Mouse (Mus musculus) neural tube, embryonic 11.5 days (tissue): ENCODE results near the gene Olfr95. TPM values are rescaled to one million over a fixed set of nuclear protein-coding genes. Genes with fewer than 3 reads are reported as not detected.
"Not testable (repeated sequence)": the region's sequence is repeated elsewhere in the genome, so short reads cannot be mapped to it uniquely, and the experiment has no call there.

Source experiments
- ATAC-seq: fragments of 200-750 bp; cut with Nextera tagmentation; 2 replicates; pipeline ENCODE4 v1.8.0; 2017; ENCODE audit warnings: moderate number of reproducible peaks, mild to moderate bottlenecking, moderate TSS enrichment, moderate library complexity; ENCODE audit not compliant: insufficient read depth, low FRiP score, low TSS enrichment
- DNase-seq: peaks from one replicate; pipeline ENCODE4 v3.0.0-alpha.2; 2015; ENCODE audit warnings: low spot score
- H3K27ac ChIP-seq: fragments of 300-500 bp; sonication (generic); 2 replicates; pipeline ENCODE4 v1.5.1; 2014; ENCODE audit warnings: low read depth, mild to moderate bottlenecking, low read length
- H3K27me3 ChIP-seq: fragments of 300-500 bp; sonication (generic); 2 replicates; pipeline ENCODE4 v1.6.1; 2014; ENCODE audit warnings: mild to moderate bottlenecking, low read length, mixed read lengths; ENCODE audit not compliant: control insufficient read depth, insufficient read depth
- H3K36me3 ChIP-seq: fragments of 300-500 bp; sonication (generic); 2 replicates; pipeline ENCODE4 v1.6.1; 2014; ENCODE audit warnings: mild to moderate bottlenecking, low read length, moderate library complexity, mixed read lengths; ENCODE audit not compliant: control insufficient read depth, insufficient read depth
- H3K4me1 ChIP-seq: fragments of 300-500 bp; sonication (generic); 2 replicates; pipeline ENCODE4 v1.6.1; 2014; ENCODE audit warnings: low read length, mixed read lengths; ENCODE audit not compliant: control insufficient read depth, insufficient read depth
- H3K4me2 ChIP-seq: fragments of 300-500 bp; sonication (generic); 2 replicates; pipeline ENCODE4 v1.6.1; 2014; ENCODE audit warnings: low read depth, mild to moderate bottlenecking, moderate library complexity
- H3K4me3 ChIP-seq: fragments of 300-500 bp; sonication (generic); 2 replicates; pipeline ENCODE4 v1.5.1; 2014; ENCODE audit warnings: low read depth, low read length
- H3K9ac ChIP-seq: fragments of 300-500 bp; sonication (generic); 2 replicates; pipeline ENCODE4 v1.6.1; 2014; ENCODE audit warnings: mild to moderate bottlenecking, low read length
- H3K9me3 ChIP-seq: fragments of 300-500 bp; sonication (generic); 2 replicates; pipeline ENCODE4 v1.6.1; 2016; ENCODE audit warnings: low read length; ENCODE audit not compliant: control insufficient read depth
- WGBS: fragments of 180-500 bp; shearing (Covaris S2); extraction: QIAGEN DNeasy Blood & Tissue Kit; methylation state at CpG from one replicate; pipeline ENCODE4 v1.1.7; 2014; 5-methylcytosine and 5-hydroxymethylcytosine counted together
- polyA plus RNA-seq: library from polyadenylated mRNA; unstranded; fragments of >200 nt; fragmentation: Nextera tagmentation; extraction: Ambion mirVana; gene quantifications from 2 replicates; pipeline ENCODE4 v1.2.1, GENCODE M21; 2014

Gene Olfr95
- polyA plus RNA-seq: not detected in 2 replicates

- Histone ChIP-seq H3K9me3 (no peaks in the 10 kb centered on the region; the same call in 1 of the 2 replicates), H3K4me2 (no peak within 1 kb of the TSS), H3K36me3 (no peaks in the 10 kb centered on the region), H3K4me1 (no peaks in the 10 kb centered on the region), H3K4me3 (no peak within 1 kb of the TSS), H3K27ac (no peak within 1 kb of the TSS), H3K27me3 (peaks cover 9% of the 10 kb centered on the region; the same call in 1 of the 2 replicates), H3K9ac (no peak within 1 kb of the TSS)
- WGBS: 90% methylated on average over 3 of the region's 3 CpGs
- ATAC-seq: no peak
- no peak for DNase-seq
These were observed at the start of gene Olfr95 for GRCm38 (mm10) chr17:37213018-37213417. Olfr95 (minus strand) TSS chr17:37213118.

GRCm38 (mm10) chr17:37250544-37250943 is 37.6 kb upstream of the Olfr95 start:
- no peak overlapping the region for H3K27ac ChIP-seq

DNA sequence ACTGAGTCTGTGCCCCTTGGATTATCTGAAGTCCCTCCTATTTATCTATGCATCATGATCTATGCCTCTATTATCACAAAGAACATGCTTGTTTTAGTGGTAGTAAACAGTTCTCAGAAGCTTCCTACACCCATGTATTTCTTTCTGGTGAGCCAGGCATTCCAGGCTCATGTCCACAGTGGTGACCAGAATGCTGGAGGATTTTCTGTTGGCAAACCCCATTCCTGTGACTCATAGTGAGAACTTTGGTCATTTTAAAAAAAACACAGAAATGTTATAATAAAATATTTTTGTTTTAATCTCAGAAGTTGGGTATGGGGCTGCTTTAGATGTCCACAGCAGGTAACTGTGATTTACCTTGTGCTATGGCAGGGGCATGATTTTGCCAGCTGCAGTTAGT is 36.5 kb upstream of the Olfr95 start:
- ATAC-seq: no peak
- Histone ChIP-seq H3K9ac (no peak overlapping the region), H3K27ac (no peak overlapping the region), H3K4me3 (no peak overlapping the region), H3K9me3 (no peaks in the 10 kb centered on the region), H3K4me2 (no peak overlapping the region), H3K4me1 (no peaks in the 10 kb centered on the region), H3K27me3 (no peaks in the 10 kb centered on the region), H3K36me3 (no peaks in the 10 kb centered on the region)
- no peak for DNase-seq

More at GRCm38 (mm10) chr17:37250544-37250943, 37.6 kb upstream of the Olfr95 start:
- no peak overlapping the region for H3K4me3 ChIP-seq
- H3K9ac ChIP-seq: no peak overlapping the region
- no peaks in the 10 kb centered on the region for H3K9me3 ChIP-seq
- H3K4me2 ChIP-seq: no peak overlapping the region
- no peaks in the 10 kb centered on the region for H3K36me3 ChIP-seq
- ATAC-seq (no peak), DNase-seq (no peak)
- H3K27me3 ChIP-seq: no peaks in the 10 kb centered on the region
- WGBS: 7% methylated on average over 1 of the region's 1 CpGs
- no peaks in the 10 kb centered on the region for H3K4me1 ChIP-seq

- no peaks in the 10 kb centered on the region for H3K9me3 ChIP-seq
- no peak overlapping the region for H3K27ac ChIP-seq
- DNase-seq: no peak
- H3K4me2 ChIP-seq: no peak overlapping the region
- H3K9ac ChIP-seq: no peak overlapping the region
- H3K4me1 ChIP-seq: no peaks in the 10 kb centered on the region
- no peak overlapping the region for H3K4me3 ChIP-seq
- H3K36me3 ChIP-seq: no peaks in the 10 kb centered on the region
- 36% methylated on average over 5 of the region's 5 CpGs for WGBS
- H3K27me3 ChIP-seq: no peaks in the 10 kb centered on the region
- ATAC-seq: no peak
These were observed 33.8 kb upstream of the Olfr95 start for GRCm38 (mm10) chr17:37246715-37247114.

DNA sequence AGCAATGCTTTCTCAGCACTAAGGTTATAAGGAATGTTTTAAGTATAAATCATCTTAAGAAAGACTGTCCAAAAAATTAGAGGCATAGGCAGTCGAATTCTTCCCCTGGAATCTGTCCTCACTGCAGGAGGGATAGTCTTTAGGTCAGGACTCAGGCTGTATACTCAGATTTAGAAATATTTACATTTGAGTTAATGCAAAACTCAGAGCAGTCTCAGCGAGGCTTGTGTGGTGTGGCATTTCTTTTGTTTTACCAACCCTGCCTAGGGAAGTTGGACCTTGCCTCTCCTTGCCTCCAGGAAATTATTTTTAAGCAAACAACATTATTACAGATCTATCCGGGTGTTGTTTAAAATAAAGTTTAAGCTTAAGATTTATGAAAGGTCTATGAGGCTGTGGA is 29.3 kb upstream of the Olfr95 start:
- H3K4me2 ChIP-seq: no peak overlapping the region
- DNase-seq: no peak
- no peak overlapping the region for H3K27ac ChIP-seq
- H3K9ac ChIP-seq: no peak overlapping the region
- no peaks in the 10 kb centered on the region for H3K27me3 ChIP-seq
- no peaks in the 10 kb centered on the region for H3K36me3 ChIP-seq
- H3K9me3 ChIP-seq: no peaks in the 10 kb centered on the region
- WGBS: 65% methylated on average over 3 of the region's 3 CpGs
- no peak for ATAC-seq
- H3K4me3 ChIP-seq: no peak overlapping the region
- no peaks in the 10 kb centered on the region for H3K4me1 ChIP-seq

GRCm38 (mm10) chr17:37237230-37237629 is 24.3 kb upstream of the Olfr95 start, which contains the start of gene Olfr97:
Olfr97 (minus strand) TSS chr17:37237330.
- WGBS: 96% methylated on average over 2 of the region's 2 CpGs
- ATAC-seq, H3K9ac ChIP-seq, H3K9me3 ChIP-seq, H3K4me2 ChIP-seq, H3K27ac ChIP-seq, H3K27me3 ChIP-seq, H3K4me1 ChIP-seq, H3K4me3 ChIP-seq, H3K36me3 ChIP-seq, DNase-seq: not testable (repeated sequence)

GRCm38 (mm10) chr17:37221879-37222278 is 9.0 kb upstream of the Olfr95 start:
- Histone ChIP-seq H3K9ac (no peak overlapping the region), H3K27me3 (no peaks in the 10 kb centered on the region), H3K4me2 (no peak overlapping the region), H3K36me3 (no peaks in the 10 kb centered on the region), H3K9me3 (no peaks in the 10 kb centered on the region), H3K4me3 (no peak overlapping the region), H3K4me1 (no peaks in the 10 kb centered on the region), H3K27ac (no peak overlapping the region)
- DNase-seq (no peak), ATAC-seq (no peak)
- 29% methylated on average over 1 of the region's 1 CpGs for WGBS

DNA sequence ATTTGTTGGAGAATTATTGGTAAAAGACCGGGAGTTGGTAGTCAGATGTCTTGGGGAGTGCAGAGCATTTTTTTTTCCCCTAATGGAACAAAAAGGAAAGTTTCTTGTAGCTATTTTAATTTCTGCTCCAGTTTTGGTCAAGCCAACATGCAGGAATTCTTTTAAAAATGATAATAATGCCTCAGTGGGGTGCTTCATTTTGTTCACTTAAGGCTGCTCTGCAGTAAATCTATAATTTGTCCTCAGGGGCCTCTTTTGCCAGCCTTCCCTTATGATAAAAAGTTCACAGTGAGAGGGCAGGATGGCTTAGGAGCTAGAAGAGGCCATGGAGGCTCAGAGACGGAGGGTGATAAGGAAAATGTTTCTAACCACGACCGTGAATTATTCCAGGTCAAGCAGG is 6.9 kb upstream of the Olfr95 start, which contains the start of gene Olfr96:
TSS of gene Olfr96 (plus strand) at position 301 of the 400 bp plus-strand sequence.
- H3K4me1 ChIP-seq: no peaks in the 10 kb centered on the region
- WGBS: 65% methylated on average over 4 of the region's 4 CpGs
- H3K27ac ChIP-seq: no peak within 1 kb of the TSS
- H3K27me3 ChIP-seq: no peaks in the 10 kb centered on the region
- H3K9me3 ChIP-seq: no peaks in the 10 kb centered on the region; the same call in 1 of the 2 replicates
- H3K4me3 ChIP-seq: no peak within 1 kb of the TSS
- no peaks in the 10 kb centered on the region for H3K36me3 ChIP-seq
- H3K9ac ChIP-seq: no peak within 1 kb of the TSS
- H3K4me2 ChIP-seq: no peak within 1 kb of the TSS
- DNase-seq (no peak), ATAC-seq (no peak)

GRCm38 (mm10) chr17:37218486-37218885 is 5.6 kb upstream of the Olfr95 start:
- Histone ChIP-seq H3K9ac (no peak overlapping the region), H3K4me2 (no peak overlapping the region), H3K9me3 (no peaks in the 10 kb centered on the region; the same call in 1 of the 2 replicates), H3K27me3 (no peaks in the 10 kb centered on the region), H3K27ac (no peak overlapping the region), H3K4me1 (no peaks in the 10 kb centered on the region), H3K36me3 (no peaks in the 10 kb centered on the region), H3K4me3 (no peak overlapping the region)
- ATAC-seq (no peak), DNase-seq (no peak)
- WGBS: 83% methylated on average over 3 of the region's 3 CpGs
